Mouse (Mus musculus): ENCODE results near the gene Peli3. TPM values are rescaled to one million over a fixed set of nuclear protein-coding genes. Genes with fewer than 3 reads are reported as not detected.

The Peli3 gene
- polyA plus RNA-seq, 1 experiment from 2014 or later = 13.7 TPM

DNA sequence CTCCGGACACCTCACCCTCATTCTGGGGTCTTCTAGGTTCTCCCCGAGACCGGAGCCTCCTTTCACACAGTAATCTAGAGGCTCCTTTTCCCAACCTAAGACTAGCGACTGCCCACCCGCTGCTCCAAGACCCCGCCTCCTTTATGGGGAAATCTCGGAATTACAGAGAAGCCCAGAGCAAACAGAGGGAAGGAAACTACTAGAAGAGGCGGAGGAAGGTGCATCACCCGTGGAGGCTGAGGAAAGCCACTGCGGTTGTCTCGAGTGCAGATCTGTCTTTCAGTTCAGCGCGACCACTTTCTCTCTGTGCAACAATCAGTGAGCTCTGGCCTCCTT, 294 bp upstream of the Peli3 start:
- peak overlapping the region; percentile 73 for H3K4me2 ChIP-seq
- H3K27me3 ChIP-seq = no peaks in the 10 kb centered on the region
- peak overlapping the region; percentile 86 for H3K27ac ChIP-seq (replicated peaks)
- no peaks in the 10 kb centered on the region for H3K9me3 ChIP-seq
- no peak; the same call in 1 of the 2 replicates for ATAC-seq (ENCODE audit: low FRiP score, low read depth)
- H3K9ac ChIP-seq = peak overlapping the region; percentile 66
- H3K4me3 ChIP-seq = peak overlapping the region; percentile 75
- 5% methylated on average over 13 of the region's 13 CpGs for WGBS
- H3K4me1 ChIP-seq (replicated peaks) = peaks cover 19% of the 10 kb centered on the region
- H3K36me3 ChIP-seq = no peaks in the 10 kb centered on the region

DNA sequence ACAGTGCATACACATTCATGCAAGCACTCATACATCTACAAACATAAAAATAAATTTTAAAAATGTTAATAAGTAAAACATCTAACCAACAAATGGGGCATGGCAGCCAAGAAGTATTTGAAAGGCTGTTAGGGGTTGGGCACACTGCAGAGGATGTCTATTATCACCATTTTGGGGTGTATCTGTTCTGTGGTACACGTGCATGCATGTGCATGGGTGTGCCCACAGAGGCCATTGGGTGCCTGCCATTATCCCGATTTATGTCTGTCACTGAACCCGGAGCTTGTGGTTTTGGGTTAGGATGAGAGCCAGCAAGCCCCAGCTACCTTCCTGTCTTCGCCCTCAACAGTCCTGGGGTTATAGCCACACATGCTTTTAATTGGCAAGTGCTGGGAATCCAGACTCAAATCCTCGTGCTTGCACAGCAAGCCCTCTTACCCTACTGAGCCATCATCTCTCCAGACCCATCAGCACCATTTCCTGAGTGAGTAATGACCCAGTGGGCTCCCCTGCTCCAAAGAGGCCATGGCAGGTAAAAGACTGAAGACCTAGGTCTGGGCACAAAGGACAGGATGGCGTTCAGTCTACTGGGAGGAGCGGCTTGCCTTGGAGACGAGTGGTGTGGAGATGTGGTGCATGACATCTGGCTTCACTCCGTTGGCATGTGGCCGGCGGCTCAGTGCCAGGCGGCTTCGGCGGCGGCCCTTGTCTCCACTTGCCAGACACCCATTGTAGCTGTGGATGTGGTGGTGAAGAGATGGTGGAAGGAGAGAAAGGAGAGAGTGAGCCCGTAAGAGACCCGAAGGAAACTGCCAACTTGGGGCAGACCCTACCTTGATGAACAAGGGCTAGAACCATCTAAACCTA, 5.2 kb downstream of the Peli3 start:
- H3K27ac ChIP-seq (replicated peaks) = no peak overlapping the region
- no peak overlapping the region for H3K9ac ChIP-seq
- ATAC-seq (ENCODE audit: low FRiP score, low read depth) = no peak
- H3K4me1 ChIP-seq (replicated peaks) = peaks cover 12% of the 10 kb centered on the region
- H3K4me3 ChIP-seq = no peak overlapping the region
- no peaks in the 10 kb centered on the region for H3K27me3 ChIP-seq
- no peaks in the 10 kb centered on the region for H3K9me3 ChIP-seq
- WGBS = 88% methylated on average over 17 of the region's 17 CpGs
- no peak overlapping the region for H3K4me2 ChIP-seq
- peaks cover 11% of the 10 kb centered on the region for H3K36me3 ChIP-seq

DNA sequence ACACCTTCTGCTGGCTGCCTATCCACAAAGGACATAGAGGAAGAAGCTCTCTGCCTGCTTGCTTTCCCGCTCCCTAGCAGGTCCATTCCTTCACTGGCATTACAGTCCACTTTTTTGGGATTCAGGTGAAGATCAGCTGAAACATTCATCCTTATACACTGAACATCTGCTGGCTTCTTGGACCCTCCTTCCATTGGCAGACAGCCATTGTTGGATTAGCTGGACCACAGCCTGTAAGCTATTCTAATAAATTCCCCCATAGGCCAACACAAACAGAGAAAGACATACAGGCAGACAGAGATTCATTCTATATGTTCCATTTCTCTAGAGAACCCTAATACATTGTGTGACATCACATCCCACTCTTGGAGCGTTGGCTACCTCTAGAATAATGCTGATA, 6.0 kb downstream of the Peli3 start:
- peaks cover 7% of the 10 kb centered on the region for H3K4me1 ChIP-seq (replicated peaks)
- WGBS = 86% methylated on average over 2 of the region's 2 CpGs
- no peaks in the 10 kb centered on the region for H3K9me3 ChIP-seq
- no peak overlapping the region for H3K4me3 ChIP-seq
- no peaks in the 10 kb centered on the region for H3K27me3 ChIP-seq
- H3K9ac ChIP-seq = no peak overlapping the region
- peaks cover 17% of the 10 kb centered on the region for H3K36me3 ChIP-seq
- ATAC-seq (ENCODE audit: low FRiP score, low read depth) = no peak
- H3K27ac ChIP-seq (replicated peaks) = no peak overlapping the region
- H3K4me2 ChIP-seq = no peak overlapping the region

DNA sequence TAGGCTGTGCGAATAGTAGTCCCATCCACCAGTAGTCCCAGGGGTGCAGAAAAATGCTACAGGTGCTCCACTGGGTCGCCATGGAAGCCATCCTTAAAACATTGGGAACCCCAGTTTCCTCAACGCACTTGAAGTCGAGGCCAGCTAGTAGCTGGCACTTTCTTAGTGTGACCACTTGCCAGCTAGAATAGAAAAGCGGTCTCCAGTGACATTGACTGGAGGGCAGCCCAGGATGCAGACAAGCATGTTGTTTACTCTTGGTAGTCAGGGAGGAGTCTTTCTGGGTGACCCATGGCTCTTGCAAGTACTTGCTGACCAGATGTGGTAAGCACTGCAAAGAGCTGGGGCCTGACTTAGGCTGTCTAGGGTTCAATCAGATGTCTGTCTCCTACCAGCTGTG, 14.1 kb downstream of the Peli3 start:
- H3K9me3 ChIP-seq = no peaks in the 10 kb centered on the region
- 57% methylated on average over 5 of the region's 5 CpGs for WGBS
- peak overlapping the region; percentile 80 for H3K27ac ChIP-seq (replicated peaks)
- no peak for ATAC-seq (ENCODE audit: low FRiP score, low read depth)
- peaks cover 32% of the 10 kb centered on the region for H3K36me3 ChIP-seq
- no peaks in the 10 kb centered on the region for H3K27me3 ChIP-seq
- H3K4me2 ChIP-seq = peak overlapping the region; percentile 72
- H3K4me1 ChIP-seq (replicated peaks) = peaks cover 33% of the 10 kb centered on the region
- H3K4me3 ChIP-seq = peak overlapping the region; percentile 56
- H3K9ac ChIP-seq = peak overlapping the region; percentile 42; the same call in 1 of the 2 replicates

DNA sequence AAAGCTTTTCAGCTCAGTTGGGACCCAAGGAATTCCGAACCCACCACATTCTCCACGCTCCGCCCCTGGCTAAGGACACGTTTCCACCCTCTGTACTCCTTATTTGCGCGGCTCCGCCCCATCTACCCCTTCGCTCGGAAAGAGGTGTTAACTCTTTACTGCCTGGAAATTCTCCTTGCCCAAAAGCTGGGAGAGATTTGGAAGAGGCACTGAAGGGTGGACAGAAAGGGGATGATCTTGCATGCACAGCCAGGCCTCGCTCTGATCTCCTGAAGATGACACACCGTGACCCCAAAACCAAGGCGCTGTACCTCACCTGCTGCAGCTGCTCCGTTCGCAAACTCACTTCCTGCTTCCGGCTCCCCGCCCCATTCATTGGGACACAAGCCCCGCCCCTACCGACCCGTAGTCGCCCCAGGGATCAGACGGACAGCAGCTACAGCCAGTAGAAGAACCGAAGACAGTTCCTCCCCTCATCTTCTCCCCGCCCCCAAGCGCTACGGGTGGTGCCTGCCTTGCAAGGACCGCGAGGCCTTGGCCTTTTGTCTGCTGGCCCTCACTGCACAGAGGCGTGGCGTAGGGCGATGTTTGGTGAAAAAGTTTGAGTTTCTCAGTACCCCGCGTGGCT, 14.9 kb downstream of the Peli3 start, which contains the start of gene Dpp3:
Gene Dpp3 (minus strand): TSS at position 384 of the 628 bp plus-strand sequence.
- Histone ChIP-seq H3K9ac (peak within 1 kb of the TSS; percentile 46), H3K36me3 (peaks cover 28% of the 10 kb centered on the region), H3K27ac (replicated peaks) (peak within 1 kb of the TSS; percentile 80), H3K27me3 (no peaks in the 10 kb centered on the region), H3K9me3 (no peaks in the 10 kb centered on the region), H3K4me3 (peak within 1 kb of the TSS; percentile 56), H3K4me1 (replicated peaks) (peaks cover 33% of the 10 kb centered on the region), H3K4me2 (peak within 1 kb of the TSS; percentile 72)
- peak; percentile 99 for ATAC-seq (ENCODE audit: low FRiP score, low read depth)
- WGBS = under 1% methylated on average over 32 of the region's 32 CpGs

DNA sequence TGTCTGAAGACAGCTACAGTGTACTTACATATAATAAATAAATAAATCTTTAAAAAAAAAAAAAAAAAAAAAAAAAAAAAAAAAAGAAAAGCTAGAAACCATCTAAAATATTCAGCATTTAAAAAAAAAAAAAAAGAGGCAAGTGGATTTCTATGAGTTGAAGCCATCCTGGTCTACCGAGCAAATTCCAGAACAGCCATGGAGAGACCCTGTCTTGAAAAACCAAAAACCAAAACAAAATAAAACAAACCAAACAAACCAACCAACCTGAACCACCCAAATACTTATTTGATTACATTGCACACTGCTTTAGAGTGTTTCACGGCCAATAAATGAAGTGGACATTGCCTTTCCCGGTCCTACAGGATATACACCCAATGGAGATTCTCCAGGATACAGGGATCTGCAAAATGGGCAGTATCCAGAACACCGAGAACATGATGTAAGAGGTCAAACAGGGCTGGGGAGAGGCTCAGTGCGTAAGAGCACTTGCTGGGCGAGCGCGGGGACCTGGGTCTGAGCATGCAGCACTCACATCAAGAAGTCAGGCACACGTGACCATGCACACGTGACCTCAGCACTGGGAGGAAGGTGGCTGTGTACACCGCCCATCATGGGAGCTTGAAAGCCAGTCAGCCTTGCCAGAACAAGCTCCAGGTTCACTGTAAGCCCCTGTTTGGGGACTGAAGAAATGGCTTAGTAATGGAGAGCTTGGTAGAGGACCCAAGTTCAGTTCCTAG, 17.6 kb downstream of the Peli3 start:
- Histone ChIP-seq H3K9me3 (no peaks in the 10 kb centered on the region), H3K27me3 (no peaks in the 10 kb centered on the region), H3K4me2 (no peak overlapping the region), H3K36me3 (peaks cover 47% of the 10 kb centered on the region), H3K9ac (no peak overlapping the region), H3K4me1 (replicated peaks) (peaks cover 33% of the 10 kb centered on the region), H3K27ac (replicated peaks) (no peak overlapping the region), H3K4me3 (no peak overlapping the region)
- ATAC-seq (ENCODE audit: low FRiP score, low read depth) = no peak
- 95% methylated on average over 11 of the region's 11 CpGs for WGBS

DNA sequence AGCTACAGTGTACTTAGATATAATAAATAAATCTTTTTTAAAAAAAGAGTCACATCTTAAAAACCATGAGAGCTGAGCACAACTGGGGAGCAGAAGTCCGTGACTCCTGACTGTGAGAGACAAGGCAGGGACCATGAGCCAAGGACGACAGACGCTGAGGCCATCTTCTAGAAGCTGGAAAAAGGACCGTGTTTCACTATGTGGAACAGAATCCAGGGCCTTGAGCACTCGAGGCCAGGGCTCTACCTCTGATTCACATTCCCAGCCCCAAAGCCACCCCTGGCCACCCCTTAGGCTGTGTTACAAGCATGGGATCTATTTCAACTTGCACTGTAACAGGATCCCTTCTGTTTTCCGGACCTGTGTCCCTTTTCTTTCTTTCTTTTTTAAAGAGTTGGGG, 23.3 kb downstream of the Peli3 start:
- H3K36me3 ChIP-seq = peaks cover 85% of the 10 kb centered on the region
- H3K27me3 ChIP-seq = no peaks in the 10 kb centered on the region
- no peaks in the 10 kb centered on the region for H3K4me1 ChIP-seq (replicated peaks)
- H3K9me3 ChIP-seq = no peaks in the 10 kb centered on the region
- no peak overlapping the region for H3K27ac ChIP-seq (replicated peaks)
- ATAC-seq (ENCODE audit: low FRiP score, low read depth) = no peak
- H3K4me2 ChIP-seq = no peak overlapping the region
- no peak overlapping the region for H3K4me3 ChIP-seq
- 84% methylated on average over 6 of the region's 6 CpGs for WGBS
- H3K9ac ChIP-seq = no peak overlapping the region

DNA sequence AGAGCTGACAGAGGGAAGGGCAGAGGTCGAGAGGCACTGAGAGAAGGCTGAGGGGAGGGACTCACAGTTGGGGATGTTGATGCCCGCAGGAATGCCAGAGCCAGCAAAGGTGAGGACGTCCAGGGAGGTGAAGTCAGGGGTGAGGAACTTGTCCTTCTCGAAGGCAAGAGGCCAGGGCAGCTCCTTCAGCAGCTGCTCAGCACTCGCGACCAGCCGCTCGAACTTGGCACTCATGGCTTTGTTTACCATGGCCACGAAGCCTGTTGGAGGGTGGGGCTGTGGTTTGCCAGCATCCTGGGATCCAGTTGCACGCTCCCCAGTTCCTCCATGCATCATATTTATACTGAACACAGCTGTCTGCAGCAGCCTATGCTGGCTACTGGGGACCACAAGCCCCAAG, 26.1 kb downstream of the Peli3 start:
- no peaks in the 10 kb centered on the region for H3K4me1 ChIP-seq (replicated peaks)
- no peak for ATAC-seq (ENCODE audit: low FRiP score, low read depth)
- no peak overlapping the region for H3K9ac ChIP-seq
- no peak overlapping the region for H3K4me3 ChIP-seq
- no peaks in the 10 kb centered on the region for H3K27me3 ChIP-seq
- H3K9me3 ChIP-seq = no peaks in the 10 kb centered on the region
- WGBS = 89% methylated on average over 10 of the region's 10 CpGs
- no peak overlapping the region for H3K4me2 ChIP-seq
- H3K27ac ChIP-seq (replicated peaks) = no peak overlapping the region
- peaks cover 86% of the 10 kb centered on the region for H3K36me3 ChIP-seq

DNA sequence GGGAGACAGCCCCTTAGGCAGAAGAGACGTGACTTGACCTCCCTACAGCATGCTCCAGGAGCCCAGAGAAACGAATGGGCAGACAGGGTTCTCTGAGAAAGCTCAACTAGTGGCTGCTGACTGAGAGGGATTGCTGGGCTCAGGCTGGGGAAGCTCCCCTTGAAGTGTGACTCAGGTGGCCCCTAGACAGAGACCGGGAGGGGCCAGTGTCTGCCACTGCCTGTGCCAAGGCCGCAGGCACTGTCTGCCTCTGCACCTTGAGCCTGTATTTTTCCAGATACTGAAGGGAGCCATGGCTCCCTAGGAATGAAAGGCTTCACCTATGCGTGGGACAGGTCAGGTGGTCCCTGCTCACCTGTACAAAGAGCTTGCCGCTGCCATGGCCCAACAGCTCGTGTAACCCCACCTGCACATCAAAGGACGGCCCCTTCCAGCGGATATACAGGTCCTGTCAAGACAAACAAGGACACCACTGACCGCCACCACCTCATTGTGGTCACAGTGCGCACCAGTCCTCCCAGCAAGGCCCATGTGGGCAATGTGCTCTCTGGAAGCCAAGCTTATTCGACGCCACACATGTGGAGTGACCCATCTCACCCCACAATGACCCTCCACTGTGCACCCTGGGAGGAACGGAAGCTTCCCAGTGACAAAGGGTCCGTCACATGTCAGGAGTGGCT, 26.9 kb downstream of the Peli3 start:
- H3K4me2 ChIP-seq = no peak overlapping the region
- H3K27ac ChIP-seq (replicated peaks) = no peak overlapping the region
- no peak for ATAC-seq (ENCODE audit: low FRiP score, low read depth)
- H3K9me3 ChIP-seq = no peaks in the 10 kb centered on the region
- H3K27me3 ChIP-seq = no peaks in the 10 kb centered on the region
- no peaks in the 10 kb centered on the region for H3K4me1 ChIP-seq (replicated peaks)
- 89% methylated on average over 15 of the region's 15 CpGs for WGBS
- H3K9ac ChIP-seq = no peak overlapping the region
- peaks cover 85% of the 10 kb centered on the region for H3K36me3 ChIP-seq
- no peak overlapping the region for H3K4me3 ChIP-seq

DNA sequence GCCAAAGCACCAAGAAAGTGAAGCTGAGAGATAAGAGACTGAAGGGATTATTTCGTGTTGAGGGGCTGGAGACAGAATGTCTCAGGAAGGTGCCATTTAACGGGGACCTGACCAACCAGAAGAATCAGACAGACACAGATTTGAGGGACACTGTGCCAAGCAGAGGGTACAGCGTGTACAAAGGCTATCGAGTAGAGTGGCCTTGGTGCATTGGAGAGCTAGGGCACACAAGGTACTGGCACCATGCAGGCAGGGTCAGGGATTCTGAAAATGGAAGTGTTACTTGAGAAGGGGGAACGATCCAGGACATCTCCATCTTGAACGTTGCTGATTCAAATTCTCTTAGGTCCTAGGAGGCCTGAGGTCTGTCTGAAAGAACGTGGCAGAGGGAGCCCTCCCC, 33.6 kb downstream of the Peli3 start:
- Histone ChIP-seq H3K4me2 (no peak overlapping the region), H3K9ac (no peak overlapping the region), H3K27me3 (no peaks in the 10 kb centered on the region), H3K4me3 (no peak overlapping the region), H3K9me3 (no peaks in the 10 kb centered on the region), H3K36me3 (peaks cover 54% of the 10 kb centered on the region), H3K4me1 (replicated peaks) (peaks cover 14% of the 10 kb centered on the region), H3K27ac (replicated peaks) (no peak overlapping the region)
- ATAC-seq (ENCODE audit: low FRiP score, low read depth) = no peak
- 95% methylated on average over 7 of the region's 7 CpGs for WGBS

DNA sequence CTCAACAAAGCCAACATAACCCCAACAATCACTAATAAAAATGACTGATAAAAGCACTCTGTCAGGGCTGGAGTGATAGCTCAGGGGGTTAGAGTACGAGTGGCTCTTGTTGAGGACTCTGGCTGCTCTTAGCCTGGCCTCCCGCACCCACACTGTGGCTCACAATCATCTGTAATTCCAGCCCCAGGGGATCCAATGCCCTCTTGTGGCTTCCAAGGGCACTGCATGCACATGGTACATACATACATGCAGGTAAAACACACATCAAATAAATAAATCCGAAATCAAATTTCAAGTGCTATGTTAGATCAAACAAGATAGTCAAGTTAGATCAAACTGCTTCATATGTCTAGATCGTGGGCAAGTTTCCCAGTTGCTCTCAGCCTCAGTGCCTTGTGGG, 34.8 kb downstream of the Peli3 start:
- no peaks in the 10 kb centered on the region for H3K27me3 ChIP-seq
- H3K9me3 ChIP-seq = no peaks in the 10 kb centered on the region
- WGBS = 90% methylated on average over 4 of the region's 4 CpGs
- H3K27ac ChIP-seq (replicated peaks) = no peak overlapping the region
- H3K36me3 ChIP-seq = peaks cover 43% of the 10 kb centered on the region
- H3K4me3 ChIP-seq = no peak overlapping the region
- peaks cover 14% of the 10 kb centered on the region for H3K4me1 ChIP-seq (replicated peaks)
- no peak overlapping the region for H3K9ac ChIP-seq
- no peak for ATAC-seq (ENCODE audit: low FRiP score, low read depth)
- H3K4me2 ChIP-seq = no peak overlapping the region

Measured in hindbrain, embryonic 15.5 days (tissue).